Mouse (Mus musculus): ENCODE results near the gene Dcaf1.
A peak's percentile ranks its signal among the peaks of the same experiment; 100 is the strongest.

The Dcaf1 gene

GRCm38 (mm10) chr9:106903791-106904134 lies 82.1 kb downstream of the Dcaf1 start:
- DNase-seq (ENCODE audit: low read depth, low spot score): peak; percentile 62

- no peak for DNase-seq (ENCODE audit: low read depth, low spot score)
These were observed 84.9 kb downstream of the Dcaf1 start for GRCm38 (mm10) chr9:106906597-106906996.

- DNase-seq (ENCODE audit: low read depth, low spot score): no peak
These were observed 86.5 kb downstream of the Dcaf1 start for GRCm38 (mm10) chr9:106908174-106908573.

GRCm38 (mm10) chr9:106908715-106909114 lies 87.0 kb downstream of the Dcaf1 start:
- no peak for DNase-seq (ENCODE audit: low read depth, low spot score)

- DNase-seq (ENCODE audit: low read depth, low spot score): no peak
These were observed 90.0 kb downstream of the Dcaf1 start for GRCm38 (mm10) chr9:106911624-106912023.

GRCm38 (mm10) chr9:106913759-106914158 lies 92.1 kb downstream of the Dcaf1 start:
- no peak for DNase-seq (ENCODE audit: low read depth, low spot score)

GRCm38 (mm10) chr9:106914878-106915277 lies 93.2 kb downstream of the Dcaf1 start:
- DNase-seq (ENCODE audit: low read depth, low spot score): no peak

Data from mesoderm, embryonic 11.5 days (tissue).